ENCODE assay signal across 10 mouse cellular contexts in the genomic region with DNA sequence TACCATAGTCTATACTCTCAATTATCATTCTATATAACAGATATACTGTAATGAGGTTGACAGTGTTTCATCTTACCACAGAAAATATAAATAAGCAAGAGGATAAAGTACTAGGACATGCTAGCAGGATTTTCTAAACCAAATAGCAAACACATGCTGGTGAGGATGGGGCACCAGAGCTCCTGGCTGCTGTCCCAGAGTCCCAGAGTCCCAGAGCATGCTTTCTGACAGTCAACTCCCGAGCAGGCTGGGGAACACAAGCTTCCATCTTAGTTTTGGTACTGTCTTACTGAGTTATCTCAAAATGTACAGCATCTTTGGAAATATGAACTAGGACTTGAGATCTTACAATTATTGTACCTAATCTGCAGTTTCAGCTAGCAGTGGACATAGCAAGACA. TPM values are rescaled to one million over a fixed set of nuclear protein-coding genes. Genes with fewer than 3 reads are reported as not detected.
DNase-seq lines count a peak whose midpoint lies in the region; ATAC-seq and TF ChIP-seq lines count a peak whose summit lies in the region.
"Had no signal": no experiment of that assay in that cellular context is flagged by ENCODE, and none has a peak within 500 bp of the region (broad histone marks: within the 10 kb centered on the region; RNA-seq: fewer than 3 reads in every experiment).

No protein-coding gene starts in this region.

- WGBS in liver, postnatal 0 days (ENCODE audit: insufficient replicate concordance): 35% methylated on average over 1 of the region's 1 CpGs

- intact Hi-C loops in gastrocnemius, postnatal 14 days (cut with DNase I; ENCODE audit: low total_unique reads): no loop called here
- intact Hi-C loops in heart, postnatal 10 days (cut with DNase I): no loop called here
- intact Hi-C loops in left cerebral cortex, adult 2 months (cut with DNase I): no loop called here

- no peak for ATAC-seq in liver, postnatal 0 days
- ATAC-seq: midbrain, embryonic 13.5 days had no signal

- TF ChIP-seq CTCF in liver, postnatal 0 days (IDR thresholded peaks at IDR 0.05; ENCODE audit: low read depth): no peak
- TF ChIP-seq CTCF in left cerebral cortex, adult 2 months (IDR thresholded peaks at IDR 0.05): no peak

- no peaks in the 10 kb centered on the region for H3K27me3 ChIP-seq in liver, postnatal 0 days (ENCODE audit: insufficient read depth, low read length)
- H3K27me3 ChIP-seq: liver, embryonic 13.5 days; midbrain, embryonic 13.5 days had no signal

- H3K9ac ChIP-seq in liver, postnatal 0 days (replicated peaks): no peak overlapping the region
- H3K9ac ChIP-seq: liver, embryonic 13.5 days; midbrain, embryonic 13.5 days had no signal

- no peaks in the 10 kb centered on the region for H3K9me3 ChIP-seq in liver, postnatal 0 days (ENCODE audit: low read length)
- H3K9me3 ChIP-seq: liver, embryonic 13.5 days; midbrain, embryonic 13.5 days had no signal

- peak; percentile 20 for DNase-seq in gastrocnemius, postnatal 14 days
- DNase-seq in gastrocnemius, postnatal 10 days: no peak
- DNase-seq in liver, postnatal 0 days: peak; percentile 23
- DNase-seq in liver: no peak
- DNase-seq in cerebellum, adult 11-12 months: peak; percentile 32
- DNase-seq in heart, postnatal 10 days: peak; percentile 50 to 56
- no peak for DNase-seq in spleen, adult 12 weeks (ENCODE audit: low spot score)
- DNase-seq in left cerebral cortex, adult 2 months (ENCODE audit: extremely low spot score in 1 of 2, low spot score in 2 of 2): no peak
- DNase-seq: liver, embryonic 13.5 days had no signal

- H3K4me1 ChIP-seq in liver, postnatal 0 days (ENCODE audit: insufficient read depth): peaks cover 7% of the 10 kb centered on the region

- H3K4me2 ChIP-seq in liver, postnatal 0 days (ENCODE audit: low read depth, low read length): no peak overlapping the region
- H3K4me2 ChIP-seq: liver, embryonic 13.5 days; midbrain, embryonic 13.5 days had no signal

- H3K4me3 ChIP-seq in liver, postnatal 0 days (ENCODE audit: low read depth, low read length): no peak overlapping the region
- no peak overlapping the region for H3K4me3 ChIP-seq in left cerebral cortex, adult 2 months
- H3K4me3 ChIP-seq: liver, embryonic 13.5 days; midbrain, embryonic 13.5 days had no signal

- no peak for TF ChIP-seq EP300 in liver, postnatal 0 days (IDR thresholded peaks at IDR 0.05; ENCODE audit: low read depth)

- H3K27ac ChIP-seq in liver, postnatal 0 days (ENCODE audit: low read depth): no peak overlapping the region
- H3K27ac ChIP-seq in left cerebral cortex, adult 2 months: no peak overlapping the region
- H3K27ac ChIP-seq: liver, embryonic 13.5 days; midbrain, embryonic 13.5 days had no signal

- no peaks in the 10 kb centered on the region for H3K36me3 ChIP-seq in liver, postnatal 0 days (replicated peaks; ENCODE audit: insufficient read depth, low read length)
- H3K36me3 ChIP-seq: liver, embryonic 13.5 days; midbrain, embryonic 13.5 days had no signal

RNA-seq across cellular contexts. Expression of a gene that starts 14.8 kb away (rescaled TPM):
- total RNA-seq in gastrocnemius, postnatal 14 days (2021): 10 to 100 TPM; 61.3 to 67.9 TPM
- 10 to 100 TPM; 77.7 to 91.2 TPM for total RNA-seq in gastrocnemius, postnatal 10 days (2021)
- polyA plus RNA-seq in liver, postnatal 0 days (2015; fragmentation: Nextera tagmentation; extraction: Ambion mirVana): 19.4 and 21.2 TPM in 2 replicates
- total RNA-seq in heart, postnatal 10 days (2021): 100 to 1,000 TPM; 136 to 143 TPM
- 100 to 1,000 TPM; 241 to 258 TPM for total RNA-seq in left cerebral cortex, adult 2 months (2021)

Comparison
In these comparisons a context has a peak if more than half of its experiments do, and no peak if none do; other contexts are left out.
1. DNase-seq: peak in gastrocnemius, postnatal 14 days (single experiment), liver, postnatal 0 days (single experiment), cerebellum, adult 11-12 months (single experiment) and heart, postnatal 10 days (2 of 2); none in gastrocnemius, postnatal 10 days (single experiment), liver (single experiment), spleen, adult 12 weeks (single experiment) and left cerebral cortex, adult 2 months (0 of 2).